Mouse (Mus musculus): ENCODE measurements around the gene Cpne2. TPM values are rescaled to one million over a fixed set of nuclear protein-coding genes. Genes with fewer than 3 reads are reported as not detected.
A peak's percentile ranks its signal among the peaks of the same experiment; 100 is the strongest.

Cpne2 gene
- polyA plus RNA-seq, 1 experiment from 2014 or later: 5.0 TPM

- Histone ChIP-seq H3K9ac (no peak overlapping the region), H3K4me1 (replicated peaks) (no peaks in the 10 kb centered on the region), H3K9me3 (replicated peaks) (no peaks in the 10 kb centered on the region), H3K27ac (no peak overlapping the region), H3K4me3 (no peak overlapping the region), H3K27me3 (no peaks in the 10 kb centered on the region), H3K36me3 (peaks cover 75% of the 10 kb centered on the region), H3K4me2 (no peak overlapping the region)
- no peak for ATAC-seq (replicated peaks; ENCODE audit: insufficient number of reproducible peaks, insufficient read depth, low FRiP score, low read depth)
- WGBS: 89% methylated on average over 6 of the region's 6 CpGs
Measured at GRCm38 (mm10) chr8:94582569-94582968, 49.8 kb downstream of the Cpne2 start.

- Histone ChIP-seq H3K4me1 (replicated peaks) (no peaks in the 10 kb centered on the region), H3K36me3 (peaks cover 76% of the 10 kb centered on the region), H3K27me3 (no peaks in the 10 kb centered on the region), H3K4me2 (no peak overlapping the region), H3K9me3 (replicated peaks) (no peaks in the 10 kb centered on the region), H3K4me3 (no peak overlapping the region), H3K9ac (no peak overlapping the region), H3K27ac (no peak overlapping the region)
- no peak for ATAC-seq (replicated peaks; ENCODE audit: insufficient number of reproducible peaks, insufficient read depth, low FRiP score, low read depth)
- WGBS: 56% methylated on average over 4 of the region's 4 CpGs
Measured at GRCm38 (mm10) chr8:94584238-94584817, 51.5 kb downstream of the Cpne2 start.

- ATAC-seq (replicated peaks; ENCODE audit: insufficient number of reproducible peaks, insufficient read depth, low FRiP score, low read depth): no peak
- 63% methylated on average over 4 of the region's 4 CpGs for WGBS
- H3K4me3 ChIP-seq: no peak overlapping the region
Measured at GRCm38 (mm10) chr8:94591691-94592090, 58.9 kb downstream of the Cpne2 start.

GRCm38 (mm10) chr8:94594211-94594610 is 61.4 kb downstream of the Cpne2 start:
- H3K4me3 ChIP-seq: no peak overlapping the region
- ATAC-seq (replicated peaks; ENCODE audit: insufficient number of reproducible peaks, insufficient read depth, low FRiP score, low read depth): no peak
- H3K27ac ChIP-seq: no peak overlapping the region
- H3K4me2 ChIP-seq: no peak overlapping the region
- 70% methylated on average over 1 of the region's 1 CpGs for WGBS
- H3K9me3 ChIP-seq (replicated peaks): no peaks in the 10 kb centered on the region
- no peak overlapping the region for H3K9ac ChIP-seq
- H3K27me3 ChIP-seq: no peaks in the 10 kb centered on the region
- no peaks in the 10 kb centered on the region for H3K4me1 ChIP-seq (replicated peaks)
- no peaks in the 10 kb centered on the region for H3K36me3 ChIP-seq

More at GRCm38 (mm10) chr8:94591691-94592090, 58.9 kb downstream of the Cpne2 start:
- no peaks in the 10 kb centered on the region for H3K27me3 ChIP-seq
- H3K4me2 ChIP-seq: no peak overlapping the region
- no peak overlapping the region for H3K27ac ChIP-seq
- no peaks in the 10 kb centered on the region for H3K9me3 ChIP-seq (replicated peaks)
- no peaks in the 10 kb centered on the region for H3K4me1 ChIP-seq (replicated peaks)
- H3K9ac ChIP-seq: no peak overlapping the region
- peaks cover 22% of the 10 kb centered on the region for H3K36me3 ChIP-seq

- ATAC-seq (replicated peaks; ENCODE audit: insufficient number of reproducible peaks, insufficient read depth, low FRiP score, low read depth): no peak
- H3K36me3 ChIP-seq: no peaks in the 10 kb centered on the region
- H3K9me3 ChIP-seq (replicated peaks): no peaks in the 10 kb centered on the region
- peak overlapping the region; percentile 97 for H3K4me3 ChIP-seq
- H3K27ac ChIP-seq: no peak overlapping the region
- H3K4me1 ChIP-seq (replicated peaks): peaks cover 17% of the 10 kb centered on the region
- H3K27me3 ChIP-seq: no peaks in the 10 kb centered on the region
- H3K9ac ChIP-seq: peak overlapping the region; percentile 73
- peak overlapping the region; percentile 78 for H3K4me2 ChIP-seq
- WGBS: 23% methylated on average over 5 of the region's 5 CpGs
Measured at GRCm38 (mm10) chr8:94600478-94600877, 67.7 kb downstream of the Cpne2 start.

- Histone ChIP-seq H3K9me3 (replicated peaks) (no peaks in the 10 kb centered on the region), H3K4me3 (peak overlapping the region; percentile 97), H3K27ac (peak overlapping the region; percentile 76), H3K4me1 (replicated peaks) (peaks cover 17% of the 10 kb centered on the region), H3K27me3 (no peaks in the 10 kb centered on the region), H3K36me3 (no peaks in the 10 kb centered on the region), H3K9ac (peak overlapping the region; percentile 73), H3K4me2 (peak overlapping the region; percentile 78)
- ATAC-seq (replicated peaks; ENCODE audit: insufficient number of reproducible peaks, insufficient read depth, low FRiP score, low read depth): 0 out of 2 replicates have a peak, but pooled peaks have one; percentile 11
- under 1% methylated on average over 51 of the region's 51 CpGs for WGBS
Measured at GRCm38 (mm10) chr8:94601034-94601606, 68.3 kb downstream of the Cpne2 start.

DNA sequence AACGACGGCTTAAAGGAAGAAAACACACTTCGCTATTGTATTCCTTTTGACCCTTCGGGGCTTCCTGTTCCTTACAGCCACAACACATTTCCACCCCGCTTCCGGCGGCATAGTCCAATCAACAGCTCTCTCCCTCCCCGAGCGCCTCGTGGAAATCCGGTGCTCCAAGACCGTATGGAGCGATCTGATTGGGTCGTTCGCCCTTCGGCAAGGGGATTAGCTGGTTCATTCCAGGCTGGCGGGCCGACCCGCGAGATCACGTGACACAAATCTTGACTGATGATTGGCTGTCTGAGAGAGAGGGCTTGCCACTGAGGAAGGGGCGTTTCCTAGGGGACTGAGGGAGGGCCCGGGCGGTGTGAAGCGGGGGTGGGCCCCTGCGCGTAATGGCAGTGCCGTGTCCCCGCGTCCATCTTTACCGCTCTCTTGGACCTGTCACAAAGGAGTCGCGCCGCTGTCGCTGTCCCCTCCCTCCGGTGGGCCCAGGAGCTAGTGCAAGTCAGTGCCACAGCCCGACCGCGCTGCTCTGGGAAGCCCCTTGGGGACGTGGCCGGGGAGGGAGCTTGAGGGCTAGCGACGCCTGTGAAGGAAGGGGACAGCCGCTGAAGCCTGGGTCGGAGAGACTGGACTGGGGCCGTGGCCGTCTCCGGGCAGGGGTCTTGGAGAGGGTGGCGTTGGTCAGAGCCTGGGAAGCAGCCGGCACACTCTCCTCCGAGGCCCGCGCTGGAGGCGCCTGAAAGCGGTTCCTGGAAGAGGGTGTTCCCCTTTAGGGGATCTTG is 69.0 kb downstream of the Cpne2 start, which contains the start of the genes Rspry1 and Fam192a:
Rspry1 (plus strand) TSS at position 331 of the 779 bp plus-strand sequence.
Fam192a (minus strand) TSS at position 391 of the 779 bp plus-strand sequence.
- H3K27me3 ChIP-seq: no peaks in the 10 kb centered on the region
- H3K4me1 ChIP-seq (replicated peaks): peaks cover 17% of the 10 kb centered on the region
- H3K9me3 ChIP-seq (replicated peaks): no peaks in the 10 kb centered on the region
- no peaks in the 10 kb centered on the region for H3K36me3 ChIP-seq
- peak within 1 kb of the TSS; percentile 97 for H3K9ac ChIP-seq
- peak within 1 kb of the TSS; percentile 94 for H3K27ac ChIP-seq
- peak within 1 kb of the TSS; percentile 97 for H3K4me3 ChIP-seq
- WGBS: under 1% methylated on average over 55 of the region's 55 CpGs
- peak within 1 kb of the TSS; percentile 92 for H3K4me2 ChIP-seq
- peak; percentile 99 for ATAC-seq (replicated peaks; ENCODE audit: insufficient number of reproducible peaks, insufficient read depth, low FRiP score, low read depth)

- H3K9me3 ChIP-seq (replicated peaks): no peaks in the 10 kb centered on the region
- H3K9ac ChIP-seq: peak overlapping the region; percentile 97
- no peaks in the 10 kb centered on the region for H3K36me3 ChIP-seq
- ATAC-seq (replicated peaks; ENCODE audit: insufficient number of reproducible peaks, insufficient read depth, low FRiP score, low read depth): peak; percentile 2; the same call in 1 of the 2 replicates
- H3K4me3 ChIP-seq: peak overlapping the region; percentile 97
- H3K27ac ChIP-seq: peak overlapping the region; percentile 94
- peak overlapping the region; percentile 92 for H3K4me2 ChIP-seq
- H3K27me3 ChIP-seq: no peaks in the 10 kb centered on the region
- WGBS: under 1% methylated on average over 31 of the region's 31 CpGs
- peaks cover 17% of the 10 kb centered on the region for H3K4me1 ChIP-seq (replicated peaks)
Measured at GRCm38 (mm10) chr8:94602471-94603131, 69.8 kb downstream of the Cpne2 start.

- Histone ChIP-seq H3K4me2 (no peak overlapping the region), H3K36me3 (no peaks in the 10 kb centered on the region)
- WGBS: 84% methylated on average over 2 of the region's 2 CpGs
Measured at GRCm38 (mm10) chr8:94604030-94604429, 71.2 kb downstream of the Cpne2 start.

DNA sequence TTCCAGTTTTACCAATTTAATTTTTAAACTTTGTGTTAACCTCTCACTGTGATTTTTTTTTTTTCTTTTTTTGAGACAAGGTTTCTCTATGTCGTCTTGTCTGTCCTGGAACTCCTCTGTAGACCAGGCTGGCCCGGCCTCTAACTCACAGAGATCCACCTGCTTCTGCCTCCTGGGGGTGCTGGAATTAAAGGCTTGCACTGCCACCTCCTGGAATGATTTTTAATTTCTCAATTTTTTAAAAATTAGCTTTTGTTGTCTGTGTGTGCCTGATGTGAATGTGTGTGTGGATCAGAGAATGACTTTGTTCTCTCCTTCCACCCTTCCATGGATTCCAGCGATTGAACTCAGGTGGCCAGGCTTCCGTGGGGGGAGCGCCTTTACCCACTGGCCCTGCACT is 74.3 kb downstream of the Cpne2 start:
- Histone ChIP-seq H3K9me3 (replicated peaks) (no peaks in the 10 kb centered on the region), H3K4me3 (no peak overlapping the region), H3K27ac (no peak overlapping the region), H3K4me1 (replicated peaks) (peaks cover 8% of the 10 kb centered on the region), H3K9ac (no peak overlapping the region), H3K27me3 (no peaks in the 10 kb centered on the region), H3K36me3 (no peaks in the 10 kb centered on the region), H3K4me2 (no peak overlapping the region)
- no peak for ATAC-seq (replicated peaks; ENCODE audit: insufficient number of reproducible peaks, insufficient read depth, low FRiP score, low read depth)
- 91% methylated on average over 5 of the region's 5 CpGs for WGBS

More at GRCm38 (mm10) chr8:94604030-94604429, 71.2 kb downstream of the Cpne2 start:
- Histone ChIP-seq H3K9me3 (replicated peaks) (no peaks in the 10 kb centered on the region), H3K4me1 (replicated peaks) (peaks cover 17% of the 10 kb centered on the region), H3K27ac (no peak overlapping the region), H3K4me3 (no peak overlapping the region), H3K9ac (no peak overlapping the region), H3K27me3 (no peaks in the 10 kb centered on the region)
- no peak for ATAC-seq (replicated peaks; ENCODE audit: insufficient number of reproducible peaks, insufficient read depth, low FRiP score, low read depth)
